Mouse (Mus musculus) forebrain, embryonic 12.5 days (tissue): ENCODE results near the gene Smn1. TPM values are rescaled to one million over a fixed set of nuclear protein-coding genes. Genes with fewer than 3 reads are reported as not detected.

Experiments used
- ATAC-seq: fragments of 200-750 bp; cut with Nextera tagmentation; 2 replicates; pipeline ENCODE4 v1.8.0; 2017; ENCODE audit warnings: moderate TSS enrichment; ENCODE audit not compliant: low FRiP score
- H3K27ac ChIP-seq: fragments of 300-500 bp; sonication (generic); 2 replicates; pipeline ENCODE4 v1.5.1; 2016; ENCODE audit warnings: mild to moderate bottlenecking
- H3K27me3 ChIP-seq: fragments of 300-500 bp; sonication (generic); 2 replicates; pipeline ENCODE4 v1.6.1; 2016; ENCODE audit warnings: mild to moderate bottlenecking
- H3K36me3 ChIP-seq: fragments of 300-500 bp; sonication (generic); replicated peaks from 2 replicates; pipeline ENCODE4 v1.6.1; 2016; ENCODE audit warnings: mild to moderate bottlenecking
- H3K4me1 ChIP-seq: fragments of 300-500 bp; sonication (generic); 2 replicates; pipeline ENCODE4 v1.6.1; 2016
- H3K4me2 ChIP-seq: fragments of 300-500 bp; sonication (generic); 2 replicates; pipeline ENCODE4 v1.6.1; 2016; ENCODE audit warnings: mild to moderate bottlenecking, moderate library complexity
- H3K4me3 ChIP-seq: fragments of 300-500 bp; sonication (generic); replicated peaks from 2 replicates; pipeline ENCODE4 v1.5.1; 2016; ENCODE audit warnings: mild to moderate bottlenecking
- H3K9ac ChIP-seq: fragments of 300-500 bp; sonication (generic); 2 replicates; pipeline ENCODE4 v1.6.1; 2016; ENCODE audit warnings: mild to moderate bottlenecking
- H3K9me3 ChIP-seq: fragments of 300-500 bp; sonication (generic); 2 replicates; pipeline ENCODE4 v1.6.1; 2016
- WGBS: fragments of 180-500 bp; shearing (Covaris S2); methylation state at CpG from one replicate; pipeline ENCODE4 v1.1.7; 2016; 5-methylcytosine and 5-hydroxymethylcytosine counted together
- polyA plus RNA-seq: library from polyadenylated mRNA; unstranded; fragments of >200 nt; fragmentation: Nextera tagmentation; extraction: Ambion mirVana; gene quantifications from 2 replicates; pipeline ENCODE4 v1.2.1, GENCODE M21; 2016

Smn1 gene
- 65.5 and 65.6 TPM in 2 replicates for polyA plus RNA-seq

GRCm38 (mm10) chr13:100124423-100125257, at the start of gene Smn1:
Smn1 (plus strand) TSS chr13:100124852.
- no peaks in the 10 kb centered on the region for H3K9me3 ChIP-seq
- peak within 1 kb of the TSS; percentile 96 for H3K4me3 ChIP-seq
- peak within 1 kb of the TSS; percentile 83 for H3K4me2 ChIP-seq
- WGBS: 4% methylated on average over 42 of the region's 42 CpGs
- H3K27ac ChIP-seq: peak within 1 kb of the TSS; percentile 53; the same call in 1 of the 2 replicates
- ATAC-seq: peak; percentile 98
- no peaks in the 10 kb centered on the region for H3K27me3 ChIP-seq
- peak within 1 kb of the TSS; percentile 79 for H3K9ac ChIP-seq
- H3K36me3 ChIP-seq: peaks cover 28% of the 10 kb centered on the region
- peaks cover 17% of the 10 kb centered on the region for H3K4me1 ChIP-seq

GRCm38 (mm10) chr13:100098808-100099207, 25.8 kb upstream of the Smn1 start:
- Histone ChIP-seq H3K9ac (no peak overlapping the region), H3K36me3 (peaks cover 46% of the 10 kb centered on the region), H3K4me1 (peaks cover 15% of the 10 kb centered on the region), H3K9me3 (no peaks in the 10 kb centered on the region), H3K27me3 (no peaks in the 10 kb centered on the region), H3K4me2 (no peak overlapping the region), H3K4me3 (no peak overlapping the region), H3K27ac (no peak overlapping the region)
- WGBS: 95% methylated on average over 6 of the region's 6 CpGs
- no peak for ATAC-seq

- Histone ChIP-seq H3K4me3 (peak overlapping the region; percentile 79), H3K4me2 (peak overlapping the region; percentile 80), H3K36me3 (peaks cover 6% of the 10 kb centered on the region), H3K27ac (no peak overlapping the region), H3K9me3 (no peaks in the 10 kb centered on the region), H3K27me3 (peaks cover 7% of the 10 kb centered on the region; the same call in 1 of the 2 replicates), H3K4me1 (peaks cover 25% of the 10 kb centered on the region), H3K9ac (peak overlapping the region; percentile 78)
- no peak for ATAC-seq
- WGBS: 9% methylated on average over 15 of the region's 15 CpGs
Observed at GRCm38 (mm10) chr13:100103052-100103658, 21.5 kb upstream of the Smn1 start.

- WGBS: under 1% methylated on average over 44 of the region's 44 CpGs
Observed at GRCm38 (mm10) chr13:100103748-100104254, 20.9 kb upstream of the Smn1 start, which contains the start of gene Bdp1. Bdp1 (minus strand) TSS chr13:100104070.

GRCm38 (mm10) chr13:100107652-100108472, 16.8 kb upstream of the Smn1 start, which contains the start of gene Serf1:
Serf1 (plus strand) TSS chr13:100108012.
- peaks cover 25% of the 10 kb centered on the region for H3K4me1 ChIP-seq
- H3K27me3 ChIP-seq: peaks cover 7% of the 10 kb centered on the region; the same call in 1 of the 2 replicates
- peak within 1 kb of the TSS; percentile 72 for H3K9ac ChIP-seq
- no peaks in the 10 kb centered on the region for H3K9me3 ChIP-seq
- ATAC-seq: peak; percentile 80
- peak within 1 kb of the TSS; percentile 83 for H3K4me2 ChIP-seq
- peak within 1 kb of the TSS; percentile 63 for H3K4me3 ChIP-seq
- peaks cover 3% of the 10 kb centered on the region; the same call in 1 of the 2 replicates for H3K36me3 ChIP-seq
- WGBS: 1% methylated on average over 67 of the region's 76 CpGs
- peak within 1 kb of the TSS; percentile 71 for H3K27ac ChIP-seq

More at GRCm38 (mm10) chr13:100103748-100104254, 20.9 kb upstream of the Smn1 start, which contains the start of gene Bdp1:
- Histone ChIP-seq H3K27me3 (peaks cover 7% of the 10 kb centered on the region; the same call in 1 of the 2 replicates), H3K27ac (peak within 1 kb of the TSS; percentile 78), H3K4me2 (peak within 1 kb of the TSS; percentile 80), H3K4me1 (peaks cover 29% of the 10 kb centered on the region), H3K9ac (peak within 1 kb of the TSS; percentile 78), H3K9me3 (no peaks in the 10 kb centered on the region), H3K36me3 (peaks cover 2% of the 10 kb centered on the region), H3K4me3 (peak within 1 kb of the TSS; percentile 79)
- peak; percentile 67 for ATAC-seq

GRCm38 (mm10) chr13:100112218-100112972, 12.3 kb upstream of the Smn1 start:
- Histone ChIP-seq H3K27ac (no peak overlapping the region), H3K4me3 (no peak overlapping the region), H3K4me2 (no peak overlapping the region), H3K36me3 (peaks cover 19% of the 10 kb centered on the region), H3K9me3 (no peaks in the 10 kb centered on the region), H3K9ac (no peak overlapping the region), H3K27me3 (no peaks in the 10 kb centered on the region), H3K4me1 (peaks cover 14% of the 10 kb centered on the region)
- WGBS: 51% methylated on average over 5 of the region's 5 CpGs
- ATAC-seq: no peak

- Histone ChIP-seq H3K36me3 (peaks cover 23% of the 10 kb centered on the region), H3K9ac (peak overlapping the region; percentile 42; the same call in 1 of the 2 replicates), H3K27ac (no peak overlapping the region), H3K4me2 (peak overlapping the region; percentile 83), H3K9me3 (no peaks in the 10 kb centered on the region), H3K4me3 (peak overlapping the region; percentile 96), H3K27me3 (no peaks in the 10 kb centered on the region), H3K4me1 (peaks cover 17% of the 10 kb centered on the region)
- no peak for ATAC-seq
- whole genome bisulfite sequencing: 80% methylated on average over 3 of the region's 3 CpGs
Observed at GRCm38 (mm10) chr13:100123970-100124369, 682 bp upstream of the Smn1 start.

- ATAC-seq: peak; percentile 57
- WGBS: 4% methylated on average over 10 of the region's 10 CpGs
- H3K9me3 ChIP-seq: no peaks in the 10 kb centered on the region
- peak overlapping the region; percentile 96 for H3K4me3 ChIP-seq
- no peaks in the 10 kb centered on the region for H3K27me3 ChIP-seq
- peaks cover 17% of the 10 kb centered on the region for H3K4me1 ChIP-seq
- no peak overlapping the region for H3K27ac ChIP-seq
- peak overlapping the region; percentile 79 for H3K9ac ChIP-seq
- H3K4me2 ChIP-seq: peak overlapping the region; percentile 83
- H3K36me3 ChIP-seq: peaks cover 32% of the 10 kb centered on the region
Observed at GRCm38 (mm10) chr13:100125258-100125643, 599 bp downstream of the Smn1 start.

GRCm38 (mm10) chr13:100141646-100142314, 17.1 kb downstream of the Smn1 start:
- WGBS: 89% methylated on average over 8 of the region's 8 CpGs
- Histone ChIP-seq H3K36me3 (peaks cover 22% of the 10 kb centered on the region), H3K4me3 (no peak overlapping the region), H3K27ac (no peak overlapping the region), H3K9me3 (no peaks in the 10 kb centered on the region), H3K4me1 (no peaks in the 10 kb centered on the region), H3K27me3 (no peaks in the 10 kb centered on the region), H3K4me2 (no peak overlapping the region), H3K9ac (no peak overlapping the region)
- ATAC-seq: no peak

GRCm38 (mm10) chr13:100152659-100153058, 28.0 kb downstream of the Smn1 start:
- H3K27me3 ChIP-seq: no peaks in the 10 kb centered on the region
- H3K27ac ChIP-seq: no peak overlapping the region
- no peaks in the 10 kb centered on the region for H3K9me3 ChIP-seq
- H3K4me1 ChIP-seq: no peaks in the 10 kb centered on the region
- ATAC-seq: no peak
- no peak overlapping the region for H3K4me3 ChIP-seq
- no peak overlapping the region for H3K9ac ChIP-seq
- no peak overlapping the region for H3K4me2 ChIP-seq
- WGBS: 70% methylated on average over 1 of the region's 1 CpGs
- H3K36me3 ChIP-seq: no peaks in the 10 kb centered on the region

GRCm38 (mm10) chr13:100156624-100157023, 32.0 kb downstream of the Smn1 start:
- H3K9me3 ChIP-seq: no peaks in the 10 kb centered on the region
- no peak overlapping the region for H3K9ac ChIP-seq
- no peaks in the 10 kb centered on the region for H3K4me1 ChIP-seq
- no peak for ATAC-seq
- no peaks in the 10 kb centered on the region for H3K27me3 ChIP-seq
- H3K36me3 ChIP-seq: no peaks in the 10 kb centered on the region
- H3K4me3 ChIP-seq: no peak overlapping the region
- no peak overlapping the region for H3K4me2 ChIP-seq
- WGBS: 92% methylated on average over 3 of the region's 3 CpGs
- no peak overlapping the region for H3K27ac ChIP-seq
